Mouse (Mus musculus) frontal cortex, adult (tissue): ENCODE data around the gene Baiap2l1.
"Not testable (repeated sequence)": the region's sequence is repeated elsewhere in the genome, so short reads cannot be mapped to it uniquely, and the experiment has no call there.

Experiments
- ATAC-seq: cut with Nextera tagmentation; 2 replicates; pipeline ENCODE4 v1.9.2; 2017; ENCODE audit warnings: mild to moderate bottlenecking, moderate library complexity, mixed read lengths; ENCODE audit not compliant: low TSS enrichment

Gene Baiap2l1

GRCm38 (mm10) chr5:144351185-144351584 lies 6.7 kb downstream of the Baiap2l1 start:
- ATAC-seq, result no peak

GRCm38 (mm10) chr5:144344592-144344991 lies 13.3 kb downstream of the Baiap2l1 start:
- no peak for ATAC-seq

- ATAC-seq, result no peak
Measured at GRCm38 (mm10) chr5:144341085-144341484, 16.8 kb downstream of the Baiap2l1 start.

GRCm38 (mm10) chr5:144338787-144339186 lies 19.1 kb downstream of the Baiap2l1 start:
- no peak for ATAC-seq

GRCm38 (mm10) chr5:144335357-144335756 lies 22.6 kb downstream of the Baiap2l1 start:
- ATAC-seq, result not testable (repeated sequence)

GRCm38 (mm10) chr5:144334010-144334409 lies 23.9 kb downstream of the Baiap2l1 start:
- no peak for ATAC-seq

GRCm38 (mm10) chr5:144322717-144323116 lies 35.2 kb downstream of the Baiap2l1 start:
- no peak for ATAC-seq

GRCm38 (mm10) chr5:144321681-144322080 lies 36.2 kb downstream of the Baiap2l1 start:
- no peak for ATAC-seq

GRCm38 (mm10) chr5:144318286-144318685 lies 39.6 kb downstream of the Baiap2l1 start:
- no peak for ATAC-seq

- ATAC-seq, result no peak
Measured at GRCm38 (mm10) chr5:144317426-144317825, 40.5 kb downstream of the Baiap2l1 start.

- ATAC-seq, result no peak
Measured at GRCm38 (mm10) chr5:144316442-144316841, 41.5 kb downstream of the Baiap2l1 start.

- ATAC-seq, result no peak
Measured at GRCm38 (mm10) chr5:144314731-144315494, 43.0 kb downstream of the Baiap2l1 start.

GRCm38 (mm10) chr5:144313335-144313734 lies 44.6 kb downstream of the Baiap2l1 start:
- no peak for ATAC-seq

- no peak for ATAC-seq
Measured at GRCm38 (mm10) chr5:144312183-144312582, 45.7 kb downstream of the Baiap2l1 start.

GRCm38 (mm10) chr5:144308929-144309328 lies 49.0 kb downstream of the Baiap2l1 start:
- no peak for ATAC-seq

GRCm38 (mm10) chr5:144303071-144303470 lies 54.8 kb downstream of the Baiap2l1 start:
- no peak for ATAC-seq

- no peak for ATAC-seq
Measured at GRCm38 (mm10) chr5:144296090-144296604, 61.8 kb downstream of the Baiap2l1 start.

GRCm38 (mm10) chr5:144295357-144295756 lies 62.6 kb downstream of the Baiap2l1 start:
- ATAC-seq, result no peak

- no peak for ATAC-seq
Measured at GRCm38 (mm10) chr5:144294908-144295307, 63.0 kb downstream of the Baiap2l1 start.

GRCm38 (mm10) chr5:144289769-144290440 lies 68.0 kb downstream of the Baiap2l1 start:
- peak; percentile 95 for ATAC-seq

GRCm38 (mm10) chr5:144288391-144288790 lies 69.5 kb downstream of the Baiap2l1 start:
- no peak for ATAC-seq

GRCm38 (mm10) chr5:144287267-144287820 lies 70.6 kb downstream of the Baiap2l1 start:
- no peak for ATAC-seq
